Mouse (Mus musculus) retina, adult 2 months (tissue): ENCODE data around the gene Faf2.

ENCODE experiments used
- DNase-seq: peaks from one replicate; pipeline ENCODE4 v3.0.0-alpha.2; 2012; ENCODE audit warnings: low read depth, low spot score

The Faf2 gene

GRCm38 (mm10) chr13:54621155-54621932 is at the start of gene Faf2:
Gene Faf2 (plus strand): TSS chr13:54621784.
- DNase-seq = peak; percentile 93

- DNase-seq = no peak
Observed at GRCm38 (mm10) chr13:54572621-54573020, 49.0 kb upstream of the Faf2 start.

DNA sequence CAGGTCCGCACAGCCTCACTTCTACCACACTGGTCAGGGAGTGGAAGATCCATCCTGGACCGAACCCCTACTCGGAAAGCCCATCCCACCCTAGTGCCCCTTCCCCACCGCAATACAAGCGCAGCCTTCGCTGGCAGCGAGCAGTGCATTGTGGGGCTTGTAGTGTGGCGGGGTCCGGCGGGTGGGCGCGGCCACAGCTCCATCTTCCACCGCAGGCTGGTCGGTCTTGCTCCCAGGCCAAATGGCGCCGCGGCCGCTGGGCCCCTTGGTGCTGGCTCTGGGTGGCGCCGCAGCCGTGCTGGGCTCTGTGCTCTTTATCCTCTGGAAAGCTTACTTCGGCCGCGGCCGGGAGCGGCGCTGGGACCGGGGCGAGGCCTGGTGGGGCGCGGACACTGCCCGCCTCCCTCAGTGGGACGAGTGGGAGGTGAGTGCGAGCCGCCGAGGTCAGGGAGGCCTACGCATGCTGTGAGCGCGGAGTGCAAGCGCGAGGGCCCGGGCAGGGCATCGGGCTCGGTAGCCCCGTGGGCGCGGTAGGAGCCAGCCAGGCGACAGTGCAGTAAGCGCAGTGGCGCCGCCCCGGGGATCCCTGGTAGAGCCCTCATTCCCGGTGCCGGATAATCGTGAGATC is 46.6 kb upstream of the Faf2 start, which contains the start of gene Arl10:
Gene Arl10 (plus strand): TSS at position 162 of the 628 bp plus-strand sequence.
- no peak for DNase-seq

- no peak for DNase-seq
Observed at GRCm38 (mm10) chr13:54575489-54575888, 46.1 kb upstream of the Faf2 start.

DNA sequence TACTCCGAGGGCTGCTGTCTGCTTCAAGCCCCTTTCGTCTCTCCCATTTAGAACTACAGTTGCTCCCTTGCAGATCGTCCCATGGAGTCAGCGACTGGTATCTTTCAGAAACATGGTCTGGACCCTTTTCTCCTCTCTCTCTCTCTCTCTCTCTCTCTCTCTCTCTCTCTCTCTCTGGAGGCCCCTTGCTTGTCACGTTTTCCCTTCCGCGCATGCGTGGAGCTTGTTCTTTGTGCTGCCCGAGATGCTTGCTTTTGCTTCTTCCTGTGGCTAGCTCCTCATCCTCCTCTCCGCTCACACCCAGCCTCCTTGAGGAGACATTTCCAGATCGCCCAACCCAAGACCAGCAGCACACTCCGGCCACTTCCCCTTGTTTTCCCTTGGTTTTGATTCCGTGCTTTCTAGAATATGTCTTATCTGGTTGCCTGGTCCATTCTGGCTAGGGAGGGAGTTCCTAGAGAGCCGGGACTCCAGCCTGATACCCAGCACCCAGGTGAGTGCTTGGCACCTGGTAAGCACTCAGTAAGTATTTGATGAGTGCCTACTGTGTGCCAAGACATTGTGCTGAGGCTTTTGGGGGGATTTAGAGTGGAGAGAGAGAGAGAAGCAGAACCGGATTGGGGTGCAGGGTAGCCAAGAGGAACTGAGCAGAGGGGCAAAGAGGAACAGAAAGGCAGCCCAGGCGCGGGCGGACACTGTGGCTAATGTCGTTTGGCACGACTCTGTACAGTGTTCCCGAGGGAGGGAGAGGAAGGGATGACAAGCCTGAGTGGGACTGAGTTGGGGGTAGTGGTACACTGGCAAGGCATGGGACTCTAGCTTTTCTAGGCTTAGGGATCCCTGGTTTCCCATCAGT is 43.7 kb upstream of the Faf2 start:
- DNase-seq = no peak

- no peak for DNase-seq
Observed at GRCm38 (mm10) chr13:54581385-54581784, 40.2 kb upstream of the Faf2 start.

DNA sequence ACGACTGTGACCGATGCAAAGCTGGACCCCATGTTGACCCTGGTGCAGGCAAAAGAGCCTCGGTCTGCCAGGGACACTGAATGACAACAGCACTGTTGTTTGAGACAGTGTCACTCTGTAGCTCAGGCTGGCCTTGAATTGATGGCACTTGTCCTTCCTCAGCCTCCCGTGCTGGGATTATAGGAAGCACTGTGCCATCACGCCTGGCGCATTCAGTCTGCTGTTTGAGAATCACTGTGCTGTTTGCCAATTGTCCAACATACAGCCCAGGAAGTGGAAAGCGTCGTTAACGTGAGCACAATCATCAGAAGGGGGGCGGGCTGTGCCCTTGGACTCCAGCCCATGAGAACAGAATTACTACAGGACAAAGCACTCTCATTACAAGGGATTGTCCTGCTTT is 39.5 kb upstream of the Faf2 start:
- DNase-seq = no peak

DNA sequence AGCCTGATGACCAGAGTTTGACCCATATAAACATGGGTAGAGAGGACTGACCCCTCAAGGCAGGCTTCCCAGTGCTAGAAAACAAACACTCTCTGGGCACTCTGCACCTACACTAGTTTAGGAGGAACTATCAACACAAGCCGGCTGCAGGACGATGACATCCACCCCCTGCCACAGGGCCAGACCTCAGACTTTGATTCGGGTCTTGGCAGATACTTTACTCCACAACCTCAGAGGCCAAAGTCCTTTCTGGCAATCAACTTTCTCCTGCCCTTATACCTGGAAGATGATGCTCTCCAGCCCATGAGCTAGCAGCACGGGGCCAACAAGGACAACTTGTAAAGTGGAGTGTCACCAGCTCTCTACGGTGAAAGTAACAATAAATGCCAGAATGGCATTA is 38.7 kb upstream of the Faf2 start:
- no peak for DNase-seq

DNA sequence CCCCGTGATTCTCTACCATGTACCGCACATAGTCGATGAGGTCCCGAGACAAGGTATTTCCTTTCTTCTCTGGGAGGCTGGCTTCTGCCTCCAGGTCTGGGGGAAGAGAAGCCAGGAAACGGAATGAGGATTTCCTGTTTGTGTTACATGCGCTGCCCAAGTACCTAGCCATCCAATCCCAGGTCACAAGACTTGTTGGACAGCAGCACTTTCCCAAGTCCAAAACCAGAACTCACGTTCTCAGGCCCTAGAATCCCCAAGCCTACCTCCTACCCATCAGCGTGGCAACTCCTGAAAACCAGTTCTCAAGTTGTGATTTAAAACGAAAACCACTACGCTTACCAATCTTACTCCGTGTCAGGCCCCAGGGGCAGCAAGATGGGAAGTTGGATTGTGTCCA is 35.8 kb upstream of the Faf2 start:
- DNase-seq = no peak

GRCm38 (mm10) chr13:54589414-54589995 is 32.1 kb upstream of the Faf2 start:
- DNase-seq = no peak

DNA sequence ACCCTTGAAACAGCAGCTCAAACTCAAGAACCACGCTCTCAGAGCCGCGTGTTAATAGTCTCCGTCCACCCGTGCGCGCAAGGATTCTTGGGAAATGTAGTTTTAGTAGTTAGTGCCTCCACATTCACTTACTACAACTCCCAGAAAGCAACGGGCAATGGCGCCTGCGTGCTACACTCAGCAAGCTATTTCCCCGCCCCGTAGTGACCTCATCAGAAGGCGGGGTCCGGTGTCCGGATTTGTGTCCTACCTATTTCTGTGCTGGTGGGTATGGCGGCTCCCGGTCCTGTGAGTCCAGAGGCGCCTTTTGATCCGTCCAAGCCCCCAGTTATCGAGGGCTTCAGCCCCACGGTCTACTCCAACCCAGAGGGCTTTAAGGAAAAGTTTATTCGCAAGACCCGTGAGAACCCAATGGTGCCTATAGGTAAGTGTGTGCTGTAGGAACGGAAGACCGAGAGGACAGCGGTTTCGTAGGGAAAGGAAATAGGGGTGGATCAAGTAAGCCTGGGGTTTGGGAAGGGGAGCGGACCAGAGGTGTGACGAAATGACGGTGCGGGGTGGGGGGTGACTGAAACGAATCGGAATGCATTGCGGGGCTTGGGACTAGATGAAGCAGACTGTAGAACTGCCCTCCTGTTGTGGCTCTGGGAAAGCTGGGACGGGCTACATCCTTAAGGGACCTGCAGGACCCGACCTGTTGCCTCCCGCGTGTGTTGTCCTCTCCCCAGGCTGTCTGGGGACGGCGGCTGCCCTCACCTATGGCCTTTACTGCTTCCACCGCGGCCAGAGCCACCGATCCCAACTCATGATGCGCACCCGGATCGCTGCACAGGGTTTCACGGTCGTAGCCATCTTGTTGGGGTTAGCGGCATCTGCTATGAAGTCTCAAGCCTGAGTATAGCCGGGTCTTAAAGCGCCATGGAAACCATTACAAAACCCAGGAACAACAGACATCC is 31.3 kb upstream of the Faf2 start, which contains the start of the genes Nop16 and Higd2a:
Gene Nop16 (minus strand): TSS at position 95 of the 956 bp plus-strand sequence.
Gene Higd2a (plus strand): TSS at position 212 of the 956 bp plus-strand sequence.
- peak; percentile 97 for DNase-seq

- DNase-seq = no peak
Observed at GRCm38 (mm10) chr13:54591776-54592356, 29.7 kb upstream of the Faf2 start.

DNA sequence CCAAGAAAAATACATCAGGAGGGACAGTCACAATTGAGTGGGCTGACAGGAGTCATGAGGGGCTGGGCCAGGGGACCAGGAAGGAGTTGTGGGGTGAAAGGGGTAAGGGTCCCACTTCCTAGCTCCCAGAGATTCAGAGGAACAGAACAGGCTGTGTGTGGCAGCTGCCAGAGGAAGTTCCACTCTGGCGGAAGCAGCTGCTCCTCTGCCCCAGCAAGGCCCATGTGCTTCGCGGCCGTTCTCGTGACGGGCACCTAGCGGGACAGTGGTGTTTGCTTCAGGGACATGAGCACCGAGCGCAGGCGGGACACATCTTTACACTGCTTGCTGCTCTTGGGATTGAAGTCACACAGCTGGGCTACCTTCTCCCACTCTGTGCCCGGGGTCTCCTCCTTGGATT is 28.0 kb upstream of the Faf2 start:
- DNase-seq = no peak

DNA sequence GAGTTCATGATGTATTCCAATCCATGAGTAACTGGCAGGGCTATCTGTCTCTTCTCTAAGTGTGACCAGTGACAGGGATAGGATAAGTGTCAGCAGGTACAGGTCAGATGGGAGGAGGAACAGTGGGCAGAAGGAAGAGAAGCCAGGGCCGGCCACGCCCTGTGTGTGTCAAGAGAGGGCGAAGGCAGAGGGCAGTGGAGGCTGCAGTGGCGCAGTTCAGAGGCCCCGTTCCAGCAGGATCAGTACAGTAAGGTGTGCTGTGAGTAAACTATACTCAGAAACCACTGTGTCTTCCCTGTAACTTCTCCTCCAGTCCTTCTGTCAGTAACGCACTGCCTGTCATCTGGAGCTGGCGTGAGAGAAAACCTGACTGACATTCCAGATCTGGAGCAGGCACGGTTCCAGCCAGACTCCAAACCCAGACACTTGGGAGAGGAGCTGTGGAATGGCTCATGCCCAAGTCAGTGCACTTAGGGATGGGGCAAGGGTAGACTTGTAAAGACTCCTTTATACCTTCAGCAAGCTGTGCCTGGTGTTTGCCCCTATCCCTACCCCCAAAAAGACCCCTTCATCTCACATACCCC is 25.4 kb upstream of the Faf2 start:
- DNase-seq = no peak

DNA sequence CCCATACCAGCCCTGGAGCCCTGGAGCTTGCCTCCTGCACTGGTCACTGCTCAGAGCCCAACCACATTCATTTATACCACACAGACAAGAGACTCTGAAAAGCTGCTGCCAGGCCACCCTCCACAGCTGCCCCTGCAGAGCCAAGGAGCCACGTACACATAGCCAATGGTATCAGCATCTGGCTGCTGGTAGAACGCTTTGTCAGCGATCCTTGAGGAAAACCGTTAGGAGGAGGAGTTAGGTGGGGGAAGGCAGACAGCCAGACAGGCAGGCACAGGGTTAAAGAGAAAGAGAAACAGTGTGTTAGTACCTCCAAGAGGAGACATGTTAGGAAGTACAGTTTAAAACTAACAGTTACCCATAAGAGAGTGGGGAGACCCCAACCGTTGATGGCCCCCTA is 24.7 kb upstream of the Faf2 start:
- DNase-seq = no peak

DNA sequence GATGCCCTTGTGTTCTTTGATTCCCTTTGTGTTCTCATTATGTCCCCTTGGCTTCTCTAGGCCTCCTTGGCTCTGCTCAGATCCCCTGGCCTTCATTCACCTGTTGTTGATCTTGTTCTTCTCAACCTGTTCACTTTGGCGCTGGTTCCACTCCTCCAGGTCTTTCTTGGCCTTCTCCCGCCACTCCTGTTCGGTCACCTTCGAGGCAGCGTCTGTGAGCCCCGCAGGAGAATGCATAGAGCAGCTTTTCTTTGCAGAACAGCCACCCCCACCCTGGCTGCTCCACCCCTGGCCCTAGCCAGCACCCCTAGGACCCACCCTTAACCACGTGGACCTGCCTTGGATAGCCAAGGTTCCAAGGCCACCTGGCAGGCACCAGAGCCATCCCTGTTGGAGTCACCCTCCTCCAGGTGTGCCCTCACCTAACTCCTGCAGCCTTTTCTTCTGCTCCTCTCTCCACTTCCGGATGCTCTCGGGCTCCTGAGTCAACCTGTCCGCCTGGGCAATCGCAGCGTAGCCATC is 22.9 kb upstream of the Faf2 start:
- no peak for DNase-seq

DNA sequence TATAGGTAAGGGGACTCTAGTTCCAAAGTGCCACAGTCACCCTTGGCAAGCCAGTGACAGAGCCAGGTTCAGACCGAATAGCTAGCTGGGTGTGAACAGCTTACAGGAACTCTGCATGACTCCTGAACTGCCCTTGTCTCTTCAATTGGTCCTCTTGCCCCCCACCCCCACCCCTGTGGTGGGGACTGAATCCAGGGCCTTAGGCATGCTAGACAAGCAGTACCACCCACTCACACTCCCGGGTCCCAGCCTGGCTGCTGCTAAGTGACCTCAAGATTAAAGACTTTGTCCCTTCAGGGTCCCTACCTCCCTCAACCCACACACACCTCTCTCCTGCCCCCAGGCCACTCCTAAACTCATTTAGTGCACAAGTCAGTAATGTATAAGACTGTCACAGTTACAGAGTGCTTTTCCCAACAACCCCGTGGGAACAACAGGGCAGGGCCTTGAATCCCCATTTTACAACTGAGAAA is 18.9 kb upstream of the Faf2 start:
- no peak for DNase-seq

GRCm38 (mm10) chr13:54603501-54603900 is 18.1 kb upstream of the Faf2 start:
- DNase-seq = no peak

DNA sequence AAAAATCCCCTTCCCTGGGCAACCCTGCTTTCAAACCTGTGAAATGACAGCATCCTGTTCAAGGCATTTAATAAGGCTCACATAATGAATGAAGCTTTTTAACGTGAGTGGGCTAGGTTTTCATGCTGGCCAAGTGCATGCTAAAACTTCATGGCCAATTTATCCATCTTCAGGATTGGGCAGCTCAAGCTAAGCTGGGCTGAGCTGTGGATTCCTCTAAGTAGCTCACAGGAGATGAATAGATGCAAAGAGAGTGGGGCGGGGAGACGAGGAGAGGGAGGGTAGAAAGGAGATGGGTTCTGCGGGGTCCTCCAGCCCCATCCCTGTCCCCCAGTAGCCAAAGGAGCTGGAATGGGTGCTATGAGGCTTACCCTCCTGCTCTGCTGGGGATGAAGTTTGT is 17.4 kb upstream of the Faf2 start:
- peak; percentile 42 for DNase-seq
